Mouse (Mus musculus) MEL (cell line): Measurements from ENCODE around the gene Mc3r. TPM values are rescaled to one million over a fixed set of nuclear protein-coding genes. Genes with fewer than 3 reads are reported as not detected.

Experiments
- DNase-seq: peaks from one replicate; pipeline ENCODE4 v3.0.0; 2011; ENCODE audit warnings: low read depth, low spot score
- H3K27ac ChIP-seq: 2 replicates; pipeline ENCODE4 v1.5.1; 2012; ENCODE audit warnings: low read depth, mild to moderate bottlenecking, control low read depth, low read length, moderate library complexity; ENCODE audit not compliant: control insufficient read depth
- H3K27me3 ChIP-seq, 2 experiments: fragments of 150-350 bp in 1 of 2; sonication (generic) in 1 of 2; 2 replicates each; pipeline ENCODE4 v1.6.1; 2012; ENCODE audit warnings: low read length in 2 of 2, mild to moderate bottlenecking in 2 of 2, improper control_type of control experiment in 1 of 2, moderate library complexity in 1 of 2; ENCODE audit not compliant: insufficient read depth in 2 of 2, control insufficient read depth in 1 of 2
- H3K36me3 ChIP-seq, 2 experiments: 2 replicates each; pipeline ENCODE4 v1.6.1; 2012 to 2014; ENCODE audit warnings: low read length in 2 of 2, improper control_type of control experiment in 1 of 2, inconsistent platforms in 1 of 2, mild to moderate bottlenecking in 1 of 2; ENCODE audit not compliant: insufficient read depth in 2 of 2, control insufficient read depth in 1 of 2
- H3K4me1 ChIP-seq, 2 experiments: fragments of 150-350 bp in 1 of 2; sonication (generic) in 1 of 2; 2 replicates each; pipeline ENCODE4 v1.6.1; 2012; ENCODE audit warnings: low read length in 2 of 2, improper control_type of control experiment in 1 of 2, mild to moderate bottlenecking in 1 of 2; ENCODE audit not compliant: insufficient read depth in 2 of 2, control insufficient read depth in 1 of 2
- H3K4me3 ChIP-seq, 2 experiments: fragments of 150-350 bp in 1 of 2; sonication (generic) in 1 of 2; 2 replicates each; pipeline ENCODE4 v1.5.1; 2012; ENCODE audit warnings: low read depth in 2 of 2, low read length in 2 of 2, mild to moderate bottlenecking in 2 of 2, moderate library complexity in 2 of 2, control low read depth in 1 of 2, improper control_type of control experiment in 1 of 2; ENCODE audit not compliant: control insufficient read depth in 1 of 2, insufficient read depth in 1 of 2
- H3K79me2 ChIP-seq: 2 replicates; pipeline ENCODE4 v1.6.1; 2012; ENCODE audit warnings: mild to moderate bottlenecking, low read length, moderate library complexity; ENCODE audit not compliant: control insufficient read depth, poor library complexity, insufficient read depth
- H3K9ac ChIP-seq: 2 replicates; pipeline ENCODE4 v1.6.1; 2012; ENCODE audit warnings: low read depth, mild to moderate bottlenecking, control low read depth, low read length, moderate library complexity; ENCODE audit not compliant: control insufficient read depth, poor library complexity, severe bottlenecking
- H3K9me3 ChIP-seq: fragments of 150-350 bp; sonication (generic); replicated peaks from 2 replicates; pipeline ENCODE4 v1.6.1; 2012; ENCODE audit warnings: mild to moderate bottlenecking, low read length, improper control_type of control experiment, moderate library complexity; ENCODE audit not compliant: insufficient read depth
- BHLHE40 ChIP-seq: IDR thresholded peaks from 2 replicates; pipeline ENCODE4 v1.6.1; 2012; ENCODE audit warnings: low read depth, mild to moderate bottlenecking, inconsistent platforms, low read length, improper control_type of control experiment, borderline replicate concordance
- CHD2 ChIP-seq: IDR thresholded peaks from 2 replicates; pipeline ENCODE4 v1.6.1; 2011; ENCODE audit warnings: low read length, improper control_type of control experiment
- CTCF ChIP-seq, 3 experiments: IDR thresholded peaks in 2 of 3; conservative IDR thresholded peaks in 1 of 3; 2 replicates each; pipeline ENCODE4 v1.5.1; 2011 to 2012; ENCODE audit warnings: low read length in 3 of 3, low read depth in 2 of 3, mild to moderate bottlenecking in 2 of 3, improper control_type of control experiment in 1 of 3, inconsistent platforms in 1 of 3, mixed read lengths in 1 of 3, moderate library complexity in 1 of 3; ENCODE audit not compliant: control insufficient read depth in 1 of 3, insufficient read depth in 1 of 3, poor library complexity in 1 of 3, severe bottlenecking in 1 of 3
- GABPA ChIP-seq: IDR thresholded peaks from 2 replicates; pipeline ENCODE4 v1.6.1; 2012; ENCODE audit warnings: low read depth, mild to moderate bottlenecking, inconsistent platforms, low read length, improper control_type of control experiment, moderate library complexity
- HCFC1 ChIP-seq: IDR thresholded peaks from 2 replicates; pipeline ENCODE4 v1.6.1; 2012; ENCODE audit warnings: low read depth, mild to moderate bottlenecking, inconsistent platforms, low read length, improper control_type of control experiment, moderate library complexity
- JUND ChIP-seq: IDR thresholded peaks from 2 replicates; pipeline ENCODE4 v1.6.1; 2011; ENCODE audit warnings: low read depth, mild to moderate bottlenecking, improper control_type of control experiment, low read length
- KAT2A ChIP-seq: conservative IDR thresholded peaks from 2 replicates; pipeline ENCODE4 v1.6.1; 2012; ENCODE audit warnings: low read depth, low read length, improper control_type of control experiment, inconsistent platforms
- MAFK ChIP-seq: IDR thresholded peaks from 2 replicates; pipeline ENCODE4 v1.6.1; 2011; ENCODE audit warnings: low read depth, mild to moderate bottlenecking, low read length, improper control_type of control experiment, borderline replicate concordance
- MAX ChIP-seq: IDR thresholded peaks from 2 replicates; pipeline ENCODE4 v1.6.1; 2011; ENCODE audit warnings: low read length, improper control_type of control experiment
- MXI1 ChIP-seq: IDR thresholded peaks from 2 replicates; pipeline ENCODE4 v1.6.1; 2011; ENCODE audit warnings: mild to moderate bottlenecking, low read depth, low read length, improper control_type of control experiment
- MYB ChIP-seq: IDR thresholded peaks from 2 replicates; pipeline ENCODE4 v1.6.1; 2011; ENCODE audit warnings: mild to moderate bottlenecking, low read depth, low read length, improper control_type of control experiment
- NELFE ChIP-seq: IDR thresholded peaks from 2 replicates; pipeline ENCODE4 v1.6.1; 2011; ENCODE audit warnings: low read depth, low read length, improper control_type of control experiment
- POLR2AphosphoS2 ChIP-seq: IDR thresholded peaks from 2 replicates; pipeline ENCODE4 v1.6.1; 2011; ENCODE audit warnings: low read length, improper control_type of control experiment
- POLR2AphosphoS5 ChIP-seq: IDR thresholded peaks from 2 replicates; pipeline ENCODE4 v1.6.1; 2012; ENCODE audit warnings: low read depth, borderline replicate concordance, mild to moderate bottlenecking, inconsistent platforms, low read length, moderate library complexity, mixed read lengths
- RAD21 ChIP-seq: IDR thresholded peaks from 2 replicates; pipeline ENCODE4 v1.6.1; 2011; ENCODE audit warnings: mild to moderate bottlenecking, low read depth, low read length, improper control_type of control experiment
- RCOR1 ChIP-seq: IDR thresholded peaks from 2 replicates; pipeline ENCODE4 v1.6.1; 2012; ENCODE audit warnings: low read depth, mild to moderate bottlenecking, inconsistent platforms, low read length, improper control_type of control experiment
- SIN3A ChIP-seq: IDR thresholded peaks from 2 replicates; pipeline ENCODE4 v1.6.1; 2012; ENCODE audit warnings: low read length, improper control_type of control experiment, inconsistent platforms
- SMC3 ChIP-seq: IDR thresholded peaks from 2 replicates; pipeline ENCODE4 v1.6.1; 2011; ENCODE audit warnings: low read depth, low read length, improper control_type of control experiment
- TAL1 ChIP-seq: IDR thresholded peaks from 2 replicates; pipeline ENCODE4 v1.6.1; 2012; ENCODE audit warnings: mild to moderate bottlenecking, inconsistent platforms, low read length, moderate library complexity, mixed read lengths
- USF1 ChIP-seq: IDR thresholded peaks from 2 replicates; pipeline ENCODE4 v1.6.1; 2014; ENCODE audit warnings: low read depth, mild to moderate bottlenecking, inconsistent platforms, low read length, improper control_type of control experiment, moderate library complexity
- ZKSCAN1 ChIP-seq: IDR thresholded peaks from 2 replicates; pipeline ENCODE4 v1.6.1; 2012; ENCODE audit warnings: low read depth, mild to moderate bottlenecking, inconsistent platforms, low read length, improper control_type of control experiment, moderate library complexity
- ZMIZ1 ChIP-seq: IDR thresholded peaks from 2 replicates; pipeline ENCODE4 v1.6.1; 2012; ENCODE audit warnings: low read depth, mild to moderate bottlenecking, inconsistent platforms, low read length, improper control_type of control experiment, moderate library complexity
- polyA plus RNA-seq, 2 experiments: library from polyadenylated mRNA; stranded (reverse) in 1 of 2; unstranded in 1 of 2; fragments of >175 nt in 1 of 2; fragments of >200 nt in 1 of 2; gene quantifications; 2 replicates each; pipeline versions ENCODE4 v1.2.1 to v1.2.4; 2012; ENCODE audit warnings: low replicate concordance in 2 of 2, low read depth in 1 of 2; ENCODE audit not compliant: insufficient read length in 2 of 2, insufficient read depth in 1 of 2, missing spikeins in 1 of 2
- total RNA-seq: library from RNA; depleted of rRNA; stranded (reverse); fragments of 300-350 nt; gene quantifications from 2 replicates; pipeline ENCODE4 v1.2.3, GENCODE M21; 2012

Mc3r gene
- total and polyA plus RNA-seq, 3 experiments, result 0.04 TPM; not detected in 2

DNA sequence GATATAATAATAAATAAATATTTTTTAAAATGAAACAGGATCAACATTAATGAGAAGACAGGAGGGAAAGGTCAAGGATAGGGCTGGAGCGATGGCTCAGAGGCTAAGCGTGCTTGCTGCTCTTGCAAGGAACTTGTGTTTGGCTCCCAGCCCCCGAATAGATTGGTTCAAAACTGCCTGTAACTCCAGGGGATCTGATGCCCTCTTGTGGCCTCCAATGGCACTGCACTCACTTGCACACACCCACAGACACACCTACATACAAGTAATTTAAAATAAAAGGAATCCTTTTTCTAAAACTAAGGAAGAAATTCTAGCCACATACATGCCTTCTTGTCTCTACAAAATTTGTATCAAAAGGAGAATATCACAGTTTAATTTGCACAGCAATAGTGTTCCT, 20.5 kb upstream of the Mc3r start:
- Histone ChIP-seq H3K9ac (no peak overlapping the region), H3K4me1 (no peaks in the 10 kb centered on the region), H3K9me3 (no peaks in the 10 kb centered on the region), H3K79me2 (no peaks in the 10 kb centered on the region), H3K4me3 (no peak overlapping the region), H3K36me3 (no peaks in the 10 kb centered on the region), H3K27me3 (no peaks in the 10 kb centered on the region), H3K27ac (no peak overlapping the region)
- TF ChIP-seq HCFC1 (no peak), CHD2 (no peak), MYB (no peak), SMC3 (peak; percentile 43; the same call in 1 of the 2 replicates), CTCF (IDR thresholded peaks at IDR 0.05 in 2 of 3, conservative IDR thresholded peaks at IDR 0.05 in 1 of 3; ENCODE audit: control insufficient read depth in 1 of 3, insufficient read depth in 1 of 3, low read depth in 2 of 3, low read length in 3 of 3, poor library complexity in 1 of 3, severe bottlenecking in 1 of 3) (peak; percentile 52 to 63 (median 56)), SIN3A (no peak)
- peak; percentile 41 for DNase-seq

DNA sequence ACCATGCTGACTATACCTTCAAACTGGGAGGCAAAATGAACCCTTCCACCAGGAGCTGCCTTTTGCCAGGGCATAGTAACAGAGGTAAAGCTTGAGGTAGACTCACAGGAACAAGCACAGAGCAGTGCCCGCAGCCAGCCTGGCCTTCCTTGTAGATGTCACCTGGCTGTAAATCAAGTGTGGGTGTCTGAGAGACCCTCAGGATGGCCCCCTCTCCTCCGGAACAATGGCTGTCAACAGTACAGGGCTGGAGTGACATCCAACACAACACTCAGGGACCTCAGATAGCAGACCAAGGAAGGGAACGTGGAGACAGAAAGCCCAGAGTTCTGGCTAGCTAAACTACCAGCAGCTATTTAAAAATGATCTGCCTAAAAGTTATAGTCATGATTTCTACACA, 19.1 kb upstream of the Mc3r start:
- no peak for DNase-seq
- H3K4me3 ChIP-seq, result no peak overlapping the region
- H3K27me3 ChIP-seq, result no peaks in the 10 kb centered on the region
- no peaks in the 10 kb centered on the region for H3K4me1 ChIP-seq
- H3K9ac ChIP-seq, result no peak overlapping the region
- no peaks in the 10 kb centered on the region for H3K36me3 ChIP-seq
- H3K79me2 ChIP-seq, result no peaks in the 10 kb centered on the region
- no peak for TF ChIP-seq SIN3A
- TF ChIP-seq, all 39 proteins: peak for 0
- no peaks in the 10 kb centered on the region for H3K9me3 ChIP-seq
- no peak overlapping the region for H3K27ac ChIP-seq

DNA sequence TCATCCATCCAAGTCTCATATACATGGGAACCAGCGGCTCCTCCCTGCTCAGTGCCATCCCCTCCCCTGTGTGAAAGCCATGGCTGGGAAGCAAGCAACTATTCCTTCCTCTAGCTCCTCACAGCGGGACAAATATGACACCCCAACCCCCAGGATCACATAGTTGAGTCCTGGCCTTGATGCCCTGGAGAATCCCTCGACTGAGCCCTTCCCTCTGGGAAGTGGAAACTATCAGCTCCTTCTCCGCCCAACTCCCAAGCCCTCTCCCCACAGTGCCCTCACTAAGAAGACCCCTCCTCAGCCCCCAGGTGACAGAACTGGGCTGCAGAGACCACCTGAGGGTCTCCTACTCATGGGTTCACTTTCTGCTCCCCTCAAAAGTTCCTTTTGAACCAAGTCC, 18.2 kb upstream of the Mc3r start:
- H3K79me2 ChIP-seq, result no peaks in the 10 kb centered on the region
- no peak for DNase-seq
- H3K36me3 ChIP-seq, result no peaks in the 10 kb centered on the region
- no peaks in the 10 kb centered on the region for H3K4me1 ChIP-seq
- H3K4me3 ChIP-seq, result no peak overlapping the region
- H3K27ac ChIP-seq, result no peak overlapping the region
- H3K9ac ChIP-seq, result no peak overlapping the region
- H3K9me3 ChIP-seq, result no peaks in the 10 kb centered on the region
- H3K27me3 ChIP-seq, result no peaks in the 10 kb centered on the region
- TF ChIP-seq CTCF (IDR thresholded peaks at IDR 0.05 in 2 of 3, conservative IDR thresholded peaks at IDR 0.05 in 1 of 3; ENCODE audit: control insufficient read depth in 1 of 3, insufficient read depth in 1 of 3, low read depth in 2 of 3, low read length in 3 of 3, poor library complexity in 1 of 3, severe bottlenecking in 1 of 3) (no peak), ZKSCAN1 (no peak), MAFK (no peak), MAX (no peak), RCOR1 (no peak), POLR2AphosphoS5 (no peak), MXI1 (no peak), JUND (no peak), USF1 (no peak), GABPA (no peak), MYB (no peak), NELFE (no peak), RAD21 (no peak), HCFC1 (no peak), TAL1 (no peak), KAT2A (no peak), POLR2AphosphoS2 (no peak), BHLHE40 (no peak), SIN3A (no peak), ZMIZ1 (no peak)
